Mouse (Mus musculus): ENCODE data around the gene Mecom.

DNA sequence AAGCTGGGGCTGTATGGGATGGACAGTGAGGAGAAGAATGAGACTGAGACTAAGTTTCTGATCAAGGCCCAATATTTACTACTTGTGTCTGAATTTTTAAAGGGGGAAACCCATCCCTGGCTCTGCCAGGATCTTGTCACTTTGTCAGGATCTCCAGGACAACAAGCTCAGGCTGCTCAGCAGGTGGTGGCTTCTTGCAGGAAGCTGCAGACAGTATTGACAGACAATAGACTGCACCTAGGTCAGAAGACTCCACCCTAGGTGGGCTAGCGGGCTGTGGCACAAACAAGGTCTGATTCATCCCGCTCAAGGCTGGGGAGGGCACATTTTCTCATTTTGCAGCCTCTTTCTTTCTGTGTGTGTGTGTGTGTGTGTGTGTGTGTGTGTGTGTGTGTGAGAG lies 25.7 kb upstream of the Mecom start:
- TF ChIP-seq POLR2A (IDR thresholded peaks at IDR 0.05; ENCODE audit: insufficient read length, low read depth) = no peak
- TF ChIP-seq MAX (IDR thresholded peaks at IDR 0.05; ENCODE audit: low read depth) = no peak
- no peak for TF ChIP-seq MYOG (IDR thresholded peaks at IDR 0.05; ENCODE audit: control insufficient read depth in 1 of 3, insufficient read depth in 1 of 3, insufficient read length in 2 of 3, low read depth in 2 of 3)
- TF ChIP-seq SRF (IDR thresholded peaks at IDR 0.05; ENCODE audit: control insufficient read depth, insufficient read length, low read depth) = no peak
- TF ChIP-seq TCF3 (IDR thresholded peaks at IDR 0.05; ENCODE audit: insufficient read length, low read depth) = no peak
- no peak for TF ChIP-seq TCF12 (IDR thresholded peaks at IDR 0.05; ENCODE audit: insufficient read depth, poor library complexity, severe bottlenecking)
- TF ChIP-seq CEBPB (IDR thresholded peaks at IDR 0.05; ENCODE audit: insufficient read depth, poor library complexity, severe bottlenecking) = no peak
- TF ChIP-seq E2F4 (IDR thresholded peaks at IDR 0.05; ENCODE audit: insufficient read depth) = no peak
- no peak for TF ChIP-seq MYOD1 (IDR thresholded peaks at IDR 0.05; ENCODE audit: control insufficient read depth in 1 of 3, insufficient read length in 2 of 3, low read depth in 2 of 3)
- no peak for TF ChIP-seq REST (IDR thresholded peaks at IDR 0.05; ENCODE audit: insufficient read depth, insufficient read length)
